Mouse (Mus musculus) ovary, postnatal 10 days (tissue): ENCODE data around the gene Mmp19.

Experiments used
- DNase-seq: peaks from one replicate; pipeline ENCODE4 v3.0.0; 2022; ENCODE audit warnings: low spot score

Gene Mmp19

GRCm38 (mm10) chr10:128790398-128791124, at the start of gene Mmp19:
Gene Mmp19 (plus strand): TSS chr10:128790910.
- DNase-seq: no peak

GRCm38 (mm10) chr10:128742616-128743015, 48.1 kb upstream of the Mmp19 start:
- no peak for DNase-seq

- DNase-seq: no peak
Observed at GRCm38 (mm10) chr10:128743235-128743634, 47.5 kb upstream of the Mmp19 start.

- peak; percentile 49 for DNase-seq
Observed at GRCm38 (mm10) chr10:128743791-128744191, 46.9 kb upstream of the Mmp19 start.

GRCm38 (mm10) chr10:128744211-128744610, 46.5 kb upstream of the Mmp19 start:
- DNase-seq: peak; percentile 2

- DNase-seq: peak; percentile 2
Observed at GRCm38 (mm10) chr10:128744680-128745601, 45.8 kb upstream of the Mmp19 start, which contains the start of gene Dgka. Gene Dgka (minus strand): TSS chr10:128744855.

- DNase-seq: no peak
Observed at GRCm38 (mm10) chr10:128745946-128746613, 44.6 kb upstream of the Mmp19 start.

- no peak for DNase-seq
Observed at GRCm38 (mm10) chr10:128746972-128747645, 43.6 kb upstream of the Mmp19 start.

GRCm38 (mm10) chr10:128747646-128748251, 43.0 kb upstream of the Mmp19 start, which contains the start of gene Pym1:
Gene Pym1 (plus strand): TSS chr10:128747889.
- DNase-seq: peak; percentile 64

- no peak for DNase-seq
Observed at GRCm38 (mm10) chr10:128748252-128748864, 42.4 kb upstream of the Mmp19 start.

- DNase-seq: no peak
Observed at GRCm38 (mm10) chr10:128772895-128773294, 17.8 kb upstream of the Mmp19 start.

GRCm38 (mm10) chr10:128773685-128774084, 17.0 kb upstream of the Mmp19 start:
- DNase-seq: no peak

GRCm38 (mm10) chr10:128778441-128778840, 12.3 kb upstream of the Mmp19 start:
- no peak for DNase-seq

GRCm38 (mm10) chr10:128779011-128779795, 11.5 kb upstream of the Mmp19 start:
- DNase-seq: peak; percentile 21

GRCm38 (mm10) chr10:128780200-128780599, 10.5 kb upstream of the Mmp19 start:
- DNase-seq: no peak

- no peak for DNase-seq
Observed at GRCm38 (mm10) chr10:128792041-128792440, 1.3 kb downstream of the Mmp19 start.

GRCm38 (mm10) chr10:128793258-128793657, 2.5 kb downstream of the Mmp19 start:
- no peak for DNase-seq

GRCm38 (mm10) chr10:128794391-128794790, 3.7 kb downstream of the Mmp19 start:
- no peak for DNase-seq

- no peak for DNase-seq
Observed at GRCm38 (mm10) chr10:128795581-128795980, 4.9 kb downstream of the Mmp19 start.

GRCm38 (mm10) chr10:128798676-128799075, 8.0 kb downstream of the Mmp19 start:
- DNase-seq: no peak
